ENCODE assay signal across 20 mouse cellular contexts in the genomic region with DNA sequence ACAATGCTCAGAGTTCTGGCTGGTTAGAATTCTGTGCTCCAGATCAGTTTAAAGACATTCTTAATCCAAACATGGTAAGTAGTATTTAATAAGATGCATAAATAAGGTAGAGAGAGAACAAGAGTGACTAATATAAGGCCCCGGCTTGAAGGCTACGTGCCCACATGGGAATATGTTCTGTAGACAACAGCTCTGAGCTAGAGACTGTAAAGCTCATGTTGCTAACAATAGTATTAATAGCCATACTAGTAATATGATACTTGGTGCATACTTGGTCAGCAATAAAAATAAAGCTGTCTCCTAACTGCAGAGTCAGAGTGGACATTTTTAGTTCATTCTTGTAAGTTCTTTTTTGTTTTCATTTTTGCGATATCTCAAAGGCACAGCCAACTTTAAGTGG. TPM values are rescaled to one million over a fixed set of nuclear protein-coding genes. Genes with fewer than 3 reads are reported as not detected.
DNase-seq lines count a peak whose midpoint lies in the region; ATAC-seq and TF ChIP-seq lines count a peak whose summit lies in the region.
"Had no signal": no experiment of that assay in that cellular context is flagged by ENCODE, and none has a peak within 500 bp of the region (broad histone marks: within the 10 kb centered on the region; RNA-seq: fewer than 3 reads in every experiment).

No protein-coding gene starts in this region.

- no peak for ATAC-seq in embryonic facial prominence, embryonic 14.5 days (ENCODE audit: low read depth)
- peak; percentile 41; the same call in 1 of the 2 replicates for ATAC-seq in heart, postnatal 0 days (ENCODE audit: insufficient read depth, low read depth)
- ATAC-seq in inflammation-experienced regulatory T-cells, adult 6 months: no peak
- ATAC-seq: forebrain, embryonic 13.5 days; intestine, embryonic 16.5 days had no signal

- TF ChIP-seq POLR2A in myocyte (IDR thresholded peaks at IDR 0.05; ENCODE audit: insufficient read length, low read depth): no peak

- H3K4me2 ChIP-seq in embryonic facial prominence, embryonic 14.5 days (ENCODE audit: low read depth, low read length): no peak overlapping the region
- H3K4me2 ChIP-seq in heart, postnatal 0 days (ENCODE audit: low read depth, low read length): no peak overlapping the region
- H3K4me2 ChIP-seq in myocyte (ENCODE audit: low read depth): peak overlapping the region; percentile 56
- H3K4me2 ChIP-seq: embryonic facial prominence, embryonic 12.5 days; forebrain, embryonic 13.5 days; heart, embryonic 13.5 days; hindbrain, embryonic 14.5 days had no signal

- no peaks in the 10 kb centered on the region for H3K79me2 ChIP-seq in myocyte (ENCODE audit: control insufficient read depth, insufficient read depth)

- WGBS in embryonic facial prominence, embryonic 14.5 days: 79% methylated on average over 3 of the region's 3 CpGs
- 94% methylated on average over 3 of the region's 3 CpGs for WGBS in embryonic facial prominence, embryonic 10.5 days
- WGBS in heart, postnatal 0 days: 56% methylated on average over 3 of the region's 3 CpGs

- no peak for TF ChIP-seq CTCF in heart, postnatal 0 days (IDR thresholded peaks at IDR 0.05; ENCODE audit: low read depth)

- no peak overlapping the region for H3K27ac ChIP-seq in embryonic facial prominence, embryonic 14.5 days (replicated peaks; ENCODE audit: low read depth, low read length)
- H3K27ac ChIP-seq in embryonic facial prominence, embryonic 10.5 days (replicated peaks): no peak overlapping the region
- H3K27ac ChIP-seq in heart, postnatal 0 days (ENCODE audit: low read depth): no peak overlapping the region
- H3K27ac ChIP-seq: embryonic facial prominence, embryonic 12.5 days; forebrain, embryonic 13.5 days; heart, embryonic 13.5 days; hindbrain, embryonic 10.5 days; hindbrain, embryonic 14.5 days had no signal

- H3K4me3 ChIP-seq in embryonic facial prominence, embryonic 14.5 days (ENCODE audit: low read depth, low read length): no peak overlapping the region
- no peak overlapping the region for H3K4me3 ChIP-seq in embryonic facial prominence, embryonic 10.5 days
- H3K4me3 ChIP-seq in heart, postnatal 0 days (ENCODE audit: low read depth, low read length): no peak overlapping the region
- H3K4me3 ChIP-seq in myocyte: no peak overlapping the region
- H3K4me3 ChIP-seq: embryonic facial prominence, embryonic 12.5 days; forebrain, embryonic 13.5 days; heart, embryonic 13.5 days; hindbrain, embryonic 10.5 days had no signal

- DNase-seq in embryonic facial prominence, embryonic 14.5 days (ENCODE audit: low spot score): peak; percentile 35
- DNase-seq in embryonic facial prominence, embryonic 10.5 days (ENCODE audit: low spot score): no peak
- DNase-seq in heart, postnatal 0 days (ENCODE audit: low spot score): peak; percentile 24
- DNase-seq in heart, adult 9 months (ENCODE audit: low spot score in 2 of 2): no peak
- peak; percentile 59 for DNase-seq in NIH3T3 (ENCODE audit: low read depth)
- DNase-seq: adrenal gland, adult 8-10 months; adrenal gland, postnatal 36 days; cerebellum, adult 2 months; cerebellum, postnatal 10 days; embryo, embryonic 11 days; heart, adult 18-20 months; heart, postnatal 14 days had no signal

- no peaks in the 10 kb centered on the region for H3K9me3 ChIP-seq in embryonic facial prominence, embryonic 14.5 days (ENCODE audit: control insufficient read depth, low read length)
- no peaks in the 10 kb centered on the region for H3K9me3 ChIP-seq in embryonic facial prominence, embryonic 10.5 days
- no peaks in the 10 kb centered on the region for H3K9me3 ChIP-seq in heart, postnatal 0 days (replicated peaks; ENCODE audit: control insufficient read depth, low read length)
- H3K9me3 ChIP-seq: embryonic facial prominence, embryonic 12.5 days; forebrain, embryonic 13.5 days; heart, embryonic 13.5 days; hindbrain, embryonic 10.5 days had no signal

- no peaks in the 10 kb centered on the region for H3K36me3 ChIP-seq in embryonic facial prominence, embryonic 14.5 days (ENCODE audit: control insufficient read depth, insufficient read depth, low read length)
- H3K36me3 ChIP-seq in embryonic facial prominence, embryonic 10.5 days (replicated peaks): no peaks in the 10 kb centered on the region
- no peaks in the 10 kb centered on the region for H3K36me3 ChIP-seq in heart, postnatal 0 days (replicated peaks; ENCODE audit: control insufficient read depth, insufficient read depth, low read length)
- H3K36me3 ChIP-seq in myocyte (ENCODE audit: control insufficient read depth, insufficient read depth): no peaks in the 10 kb centered on the region
- H3K36me3 ChIP-seq: embryonic facial prominence, embryonic 12.5 days; heart, embryonic 13.5 days; hindbrain, embryonic 10.5 days had no signal

- no peak for TF ChIP-seq EP300 in heart, postnatal 0 days (IDR thresholded peaks at IDR 0.05; ENCODE audit: low read depth)

- no peak overlapping the region for H3K9ac ChIP-seq in embryonic facial prominence, embryonic 14.5 days (ENCODE audit: low read depth, low read length)
- H3K9ac ChIP-seq in heart, postnatal 0 days (replicated peaks; ENCODE audit: low read depth, low read length): no peak overlapping the region
- H3K9ac ChIP-seq: embryonic facial prominence, embryonic 12.5 days; forebrain, embryonic 13.5 days; heart, embryonic 13.5 days; hindbrain, embryonic 14.5 days had no signal

- no peaks in the 10 kb centered on the region for H3K4me1 ChIP-seq in embryonic facial prominence, embryonic 14.5 days (ENCODE audit: control insufficient read depth, insufficient read depth, low read length)
- H3K4me1 ChIP-seq in embryonic facial prominence, embryonic 10.5 days: no peaks in the 10 kb centered on the region
- peaks cover 14% of the 10 kb centered on the region for H3K4me1 ChIP-seq in heart, postnatal 0 days (ENCODE audit: control insufficient read depth, insufficient read depth)
- H3K4me1 ChIP-seq: embryonic facial prominence, embryonic 12.5 days; forebrain, embryonic 13.5 days; hindbrain, embryonic 10.5 days had no signal

- H3ac ChIP-seq in myocyte (ENCODE audit: control insufficient read depth, insufficient read length): no peak overlapping the region

- no peaks in the 10 kb centered on the region for H3K27me3 ChIP-seq in embryonic facial prominence, embryonic 14.5 days (replicated peaks; ENCODE audit: control insufficient read depth, insufficient read depth, low read length)
- H3K27me3 ChIP-seq in embryonic facial prominence, embryonic 10.5 days (replicated peaks; ENCODE audit: low read depth, poor library complexity, severe bottlenecking): no peaks in the 10 kb centered on the region
- no peaks in the 10 kb centered on the region for H3K27me3 ChIP-seq in heart, postnatal 0 days (ENCODE audit: control insufficient read depth, insufficient read depth, low read length)
- H3K27me3 ChIP-seq in myocyte (ENCODE audit: control insufficient read depth, insufficient read depth, insufficient read length): no peaks in the 10 kb centered on the region
- H3K27me3 ChIP-seq: embryonic facial prominence, embryonic 12.5 days; forebrain, embryonic 13.5 days; heart, embryonic 13.5 days had no signal

TF ChIP-seq in myocyte, 11 proteins besides CTCF, POLR2A, EP300 and RAD21:
- TF ChIP-seq MYOG (IDR thresholded peaks at IDR 0.05; ENCODE audit: control insufficient read depth in 1 of 3, insufficient read depth in 1 of 3, insufficient read length in 2 of 3, low read depth in 2 of 3): no peak
- no peak for TF ChIP-seq SRF (IDR thresholded peaks at IDR 0.05; ENCODE audit: control insufficient read depth, insufficient read length, low read depth)
- no peak for TF ChIP-seq MAX (IDR thresholded peaks at IDR 0.05; ENCODE audit: low read depth)
- TF ChIP-seq CEBPB (IDR thresholded peaks at IDR 0.05; ENCODE audit: insufficient read depth, poor library complexity, severe bottlenecking): no peak
- no peak for TF ChIP-seq TCF12 (IDR thresholded peaks at IDR 0.05; ENCODE audit: insufficient read depth, poor library complexity, severe bottlenecking)
- no peak for TF ChIP-seq E2F4 (IDR thresholded peaks at IDR 0.05; ENCODE audit: insufficient read depth)
- no peak for TF ChIP-seq TCF3 (IDR thresholded peaks at IDR 0.05; ENCODE audit: insufficient read length, low read depth)
- no peak for TF ChIP-seq USF1 (IDR thresholded peaks at IDR 0.05; ENCODE audit: low read depth)
- no peak for TF ChIP-seq MYOD1 (IDR thresholded peaks at IDR 0.05; ENCODE audit: control insufficient read depth in 1 of 3, insufficient read length in 2 of 3, low read depth in 2 of 3)
- no peak for TF ChIP-seq POLR2AphosphoS2 (IDR thresholded peaks at IDR 0.05; ENCODE audit: insufficient read length, low read depth)
- TF ChIP-seq REST (IDR thresholded peaks at IDR 0.05; ENCODE audit: insufficient read depth, insufficient read length): no peak

RNA-seq across cellular contexts. Expression of a gene that starts 56.4 kb away (rescaled TPM):
- polyA plus RNA-seq in embryonic facial prominence, embryonic 14.5 days (2014; fragmentation: Nextera tagmentation; extraction: Ambion mirVana): 212 and 249 TPM in 2 replicates
- 0.52 and 1.00 TPM in 2 replicates for polyA plus RNA-seq in embryonic facial prominence, embryonic 10.5 days (2016; fragmentation: Nextera tagmentation; extraction: Ambion mirVana)
- 1.4 and 6.0 TPM in 2 replicates for total RNA-seq in heart, postnatal 0 days (2014; rRNA removed; ENCODE audit: low replicate concordance)
- polyA plus RNA-seq in heart, postnatal 0 days (2015; fragmentation: Nextera tagmentation; extraction: Ambion mirVana): 2.1 and 4.4 TPM in 2 replicates
- 60.8 TPM for polyA plus RNA-seq in myocyte (2012; fragmentation: generic; extraction: Trizol)
- polyA plus RNA-seq in inflammation-experienced regulatory T-cells, adult 6 months (2017; shearing (Covaris generic)): 10 to 100 TPM; 12.6 to 22.0 (median 14.4) TPM

Comparison
In these comparisons a context has a peak if more than half of its experiments do, and no peak if none do; other contexts are left out.
1. DNase-seq: peak in embryonic facial prominence, embryonic 14.5 days (single experiment), heart, postnatal 0 days (single experiment) and NIH3T3 (single experiment); none in embryonic facial prominence, embryonic 10.5 days (single experiment) and heart, adult 9 months (0 of 2).